Mouse (Mus musculus) bone marrow macrophage, adult 2 months (primary cell): ENCODE measurements at regions not wholly inside any gene's neighbourhood (a gene's known extent, or its start where the extent isn't known, plus 50 kb on each side); places are given as distances from the start of the nearest gene placed in this dataset.

Experiments used
- CTCF ChIP-seq: IDR thresholded peaks from 2 replicates; pipeline ENCODE4 v1.5.1; 2012; ENCODE audit warnings: low read depth, mild to moderate bottlenecking, low read length, moderate library complexity
- POLR2A ChIP-seq: IDR thresholded peaks from 2 replicates; pipeline ENCODE4 v1.6.1; 2012; ENCODE audit warnings: mild to moderate bottlenecking, low read depth, low read length, borderline replicate concordance

GRCm38 (mm10) chr3:14965438-14966044, 79.5 kb downstream of the Car2 start:
- TF ChIP-seq CTCF (no peak), POLR2A (no peak)
